In genomic region chr11:119490861-119491689, GRCm38 (mm10) we compare ENCODE assay signal across 7 mouse cellular contexts. TPM values are rescaled to one million over a fixed set of nuclear protein-coding genes. Genes with fewer than 3 reads are reported as not detected.
DNase-seq lines count a peak whose midpoint lies in the region; ATAC-seq lines count a peak whose summit lies in the region.

Gene Endov, plus strand, starts transcription at chr11:119491347.

- H3K4me2 ChIP-seq in embryonic facial prominence, embryonic 11.5 days (ENCODE audit: low read depth, low read length), result peak within 1 kb of the TSS; percentile 66
- peak within 1 kb of the TSS; percentile 66 for H3K4me2 ChIP-seq in midbrain, embryonic 13.5 days (replicated peaks)

- no peaks in the 10 kb centered on the region for H3K27me3 ChIP-seq in embryonic facial prominence, embryonic 11.5 days (ENCODE audit: control insufficient read depth, insufficient read depth, low read length)
- H3K27me3 ChIP-seq in limb, embryonic 10.5 days (ENCODE audit: low read depth, poor library complexity, severe bottlenecking), result no peaks in the 10 kb centered on the region
- no peaks in the 10 kb centered on the region for H3K27me3 ChIP-seq in midbrain, embryonic 13.5 days

- peak within 1 kb of the TSS; percentile 84 for H3K4me3 ChIP-seq in embryonic facial prominence, embryonic 11.5 days (ENCODE audit: low read depth, low read length)
- H3K4me3 ChIP-seq in limb, embryonic 10.5 days, result peak within 1 kb of the TSS; percentile 76
- peak within 1 kb of the TSS; percentile 75 for H3K4me3 ChIP-seq in midbrain, embryonic 13.5 days (replicated peaks)

- under 1% methylated on average over 66 of the region's 66 CpGs for WGBS in embryonic facial prominence, embryonic 11.5 days
- under 1% methylated on average over 66 of the region's 66 CpGs for WGBS in limb, embryonic 10.5 days
- WGBS in midbrain, embryonic 13.5 days, result under 1% methylated on average over 66 of the region's 66 CpGs

- H3K27ac ChIP-seq in embryonic facial prominence, embryonic 11.5 days (replicated peaks; ENCODE audit: low read depth, low read length), result peak within 1 kb of the TSS; percentile 84
- H3K27ac ChIP-seq in limb, embryonic 10.5 days, result peak within 1 kb of the TSS; percentile 96
- H3K27ac ChIP-seq in midbrain, embryonic 13.5 days, result peak within 1 kb of the TSS; percentile 91

- ATAC-seq in embryonic facial prominence, embryonic 11.5 days (replicated peaks; ENCODE audit: insufficient number of reproducible peaks, low FRiP score, low TSS enrichment, low read depth), result peak; percentile 92
- ATAC-seq in granulocyte monocyte progenitor cell, adult 5-6 weeks (replicated peaks; ENCODE audit: poor library complexity, severe bottlenecking), result peak; percentile 97
- peak; percentile 97 for ATAC-seq in midbrain, embryonic 13.5 days

- H3K9ac ChIP-seq in embryonic facial prominence, embryonic 11.5 days (replicated peaks; ENCODE audit: low read length), result peak within 1 kb of the TSS; percentile 93
- H3K9ac ChIP-seq in midbrain, embryonic 13.5 days (replicated peaks), result peak within 1 kb of the TSS; percentile 88

- H3K9me3 ChIP-seq in embryonic facial prominence, embryonic 11.5 days (replicated peaks; ENCODE audit: control insufficient read depth, low read length), result no peaks in the 10 kb centered on the region
- H3K9me3 ChIP-seq in limb, embryonic 10.5 days (replicated peaks), result no peaks in the 10 kb centered on the region
- no peaks in the 10 kb centered on the region for H3K9me3 ChIP-seq in midbrain, embryonic 13.5 days

- DNase-seq in adrenal gland, postnatal 14 days, result peak; percentile 99
- peak; percentile 99 for DNase-seq in embryonic facial prominence, embryonic 11.5 days (ENCODE audit: low spot score)
- peak; percentile 95 for DNase-seq in kidney, adult 11 months
- DNase-seq in limb, embryonic 10.5 days (ENCODE audit: low spot score), result peak; percentile 100
- DNase-seq in spleen, adult 12 weeks (ENCODE audit: low spot score), result peak; percentile 97

- H3K4me1 ChIP-seq in embryonic facial prominence, embryonic 11.5 days (ENCODE audit: control insufficient read depth, insufficient read depth, low read length), result no peaks in the 10 kb centered on the region
- peaks cover 32% of the 10 kb centered on the region for H3K4me1 ChIP-seq in limb, embryonic 10.5 days
- peaks cover 34% of the 10 kb centered on the region for H3K4me1 ChIP-seq in midbrain, embryonic 13.5 days (replicated peaks)

- no peaks in the 10 kb centered on the region for H3K36me3 ChIP-seq in embryonic facial prominence, embryonic 11.5 days (replicated peaks; ENCODE audit: control insufficient read depth, insufficient read depth, low read depth, low read length)
- peaks cover 29% of the 10 kb centered on the region for H3K36me3 ChIP-seq in limb, embryonic 10.5 days
- H3K36me3 ChIP-seq in midbrain, embryonic 13.5 days, result peaks cover 10% of the 10 kb centered on the region

RNA-seq across cellular contexts. Expression of gene Endov, which starts in this region (rescaled TPM):
- 19.7 and 22.4 TPM in 2 replicates for total RNA-seq in adrenal gland, postnatal 14 days (2021)
- polyA plus RNA-seq in embryonic facial prominence, embryonic 11.5 days (2014; fragmentation: Nextera tagmentation; extraction: Ambion mirVana), result 12.4 and 12.7 TPM in 2 replicates
- 5.5 and 10.3 TPM in 2 replicates for total RNA-seq in granulocyte monocyte progenitor cell, adult 5-6 weeks (2014; fragmentation: Nextera tagmentation)
- total RNA-seq in granulocyte monocyte progenitor cell, adult 5-6 weeks (2017), result 14.2 and 21.0 TPM in 2 replicates
- polyA plus RNA-seq in limb, embryonic 10.5 days (2016; fragmentation: Nextera tagmentation; extraction: Ambion mirVana), result 22.7 and 27.2 TPM in 2 replicates
- polyA plus RNA-seq in midbrain, embryonic 13.5 days (2015; fragmentation: Nextera tagmentation; extraction: Ambion mirVana), result 22.8 and 22.9 TPM in 2 replicates

Comparison
In these comparisons a context has a peak if more than half of its experiments do, and no peak if none do; other contexts are left out.
1. Peak in every context shown above with its lines: DNase-seq, ATAC-seq, H3K4me3 ChIP-seq and H3K27ac ChIP-seq.